Mouse (Mus musculus): ENCODE measurements around the gene Gata3. TPM values are rescaled to one million over a fixed set of nuclear protein-coding genes. Genes with fewer than 3 reads are reported as not detected.
A peak's percentile ranks its signal among the peaks of the same experiment; 100 is the strongest.

Gata3 gene
- total RNA-seq, 1 experiment from 2014 or later = 17.3 TPM

DNA sequence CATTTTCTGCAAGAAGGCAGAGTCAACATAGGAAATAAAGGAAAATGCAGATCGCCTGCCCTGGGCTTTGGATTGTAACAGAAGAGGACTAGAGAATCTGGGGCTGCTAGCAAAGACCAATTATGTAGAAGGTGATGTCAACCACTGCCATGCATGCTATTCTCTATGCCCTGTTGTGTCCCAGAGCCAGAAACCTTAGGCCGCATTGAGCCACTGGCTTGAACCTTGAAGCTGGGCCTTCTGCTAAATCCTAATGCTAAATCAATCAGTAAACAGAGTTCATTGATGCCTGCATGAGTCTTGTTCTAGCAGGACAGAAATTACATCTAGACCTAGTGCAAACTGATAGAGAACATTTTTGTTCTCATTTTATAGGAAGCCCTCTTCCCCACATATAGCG, 3.8 kb downstream of the Gata3 start:
- no peak for DNase-seq

GRCm38 (mm10) chr2:9885217-9885770, 4.5 kb downstream of the Gata3 start:
- DNase-seq = no peak

DNA sequence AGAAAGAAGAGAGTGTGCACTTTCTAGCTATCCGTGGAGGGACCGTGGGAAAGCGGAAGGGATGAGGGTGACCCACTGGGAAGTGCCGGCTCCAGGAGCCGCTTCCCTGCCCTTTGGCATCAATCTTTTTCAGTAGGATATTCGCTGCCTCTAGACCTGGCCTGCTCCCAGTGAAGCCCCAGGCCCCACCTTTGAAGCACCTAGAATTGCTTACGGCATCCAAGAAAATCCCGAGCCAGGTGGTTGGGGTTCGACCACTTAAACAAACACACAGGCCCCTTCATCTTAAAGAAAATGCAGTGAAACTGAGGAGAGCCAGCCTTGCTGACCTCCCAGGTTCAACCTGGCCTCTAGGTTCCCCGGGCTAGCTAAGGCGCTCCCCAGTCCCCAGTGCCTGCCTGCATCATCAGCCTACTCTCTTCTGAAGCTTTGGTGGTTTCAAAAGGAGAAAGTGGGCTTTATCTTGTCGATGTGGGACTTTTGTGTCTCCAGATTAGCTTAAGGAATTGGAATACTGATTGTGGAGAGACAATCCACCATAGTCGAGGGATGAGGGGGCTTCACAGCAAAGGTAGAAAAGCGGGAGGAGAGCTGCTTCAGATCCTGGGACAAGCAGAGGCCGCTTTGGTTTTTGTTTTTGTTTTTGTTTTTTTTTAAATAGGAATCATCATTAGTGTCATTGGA, 5.2 kb downstream of the Gata3 start:
- no peak for DNase-seq

DNA sequence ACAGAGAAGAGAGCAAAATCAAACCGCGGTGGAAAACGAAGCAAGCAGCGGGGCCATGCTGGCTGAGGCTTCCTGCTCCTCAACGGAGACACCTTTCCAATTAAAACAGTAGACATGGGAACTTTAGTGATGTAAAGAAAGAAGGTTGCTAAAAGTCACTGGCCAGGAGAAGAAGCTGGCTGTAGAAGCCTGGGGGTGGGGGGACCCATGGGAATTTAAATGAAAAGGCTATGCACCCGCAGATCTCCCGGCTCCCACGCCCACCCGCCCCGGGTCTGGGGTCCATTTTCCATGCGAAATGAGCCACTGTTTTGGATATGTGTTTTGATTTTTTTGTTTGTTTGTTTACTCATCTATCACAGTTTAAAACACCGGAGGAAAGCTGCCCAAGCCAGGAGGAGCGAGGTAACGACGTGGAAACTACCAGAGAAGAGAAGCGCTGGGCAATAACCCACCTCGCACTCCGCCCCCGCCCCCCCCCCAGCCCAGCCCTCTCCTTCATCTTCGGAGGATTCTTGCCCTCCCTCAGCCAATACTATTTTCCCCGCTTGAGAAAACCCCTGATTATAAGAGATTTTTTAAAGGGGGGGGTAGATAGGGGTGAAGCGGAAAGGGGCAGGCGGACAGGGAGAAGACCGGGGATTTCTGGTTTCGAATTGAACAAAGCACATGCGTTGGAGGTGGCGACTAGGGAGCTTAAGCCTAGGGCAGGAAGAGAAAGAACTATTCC, 5.9 kb downstream of the Gata3 start:
- DNase-seq = no peak

DNA sequence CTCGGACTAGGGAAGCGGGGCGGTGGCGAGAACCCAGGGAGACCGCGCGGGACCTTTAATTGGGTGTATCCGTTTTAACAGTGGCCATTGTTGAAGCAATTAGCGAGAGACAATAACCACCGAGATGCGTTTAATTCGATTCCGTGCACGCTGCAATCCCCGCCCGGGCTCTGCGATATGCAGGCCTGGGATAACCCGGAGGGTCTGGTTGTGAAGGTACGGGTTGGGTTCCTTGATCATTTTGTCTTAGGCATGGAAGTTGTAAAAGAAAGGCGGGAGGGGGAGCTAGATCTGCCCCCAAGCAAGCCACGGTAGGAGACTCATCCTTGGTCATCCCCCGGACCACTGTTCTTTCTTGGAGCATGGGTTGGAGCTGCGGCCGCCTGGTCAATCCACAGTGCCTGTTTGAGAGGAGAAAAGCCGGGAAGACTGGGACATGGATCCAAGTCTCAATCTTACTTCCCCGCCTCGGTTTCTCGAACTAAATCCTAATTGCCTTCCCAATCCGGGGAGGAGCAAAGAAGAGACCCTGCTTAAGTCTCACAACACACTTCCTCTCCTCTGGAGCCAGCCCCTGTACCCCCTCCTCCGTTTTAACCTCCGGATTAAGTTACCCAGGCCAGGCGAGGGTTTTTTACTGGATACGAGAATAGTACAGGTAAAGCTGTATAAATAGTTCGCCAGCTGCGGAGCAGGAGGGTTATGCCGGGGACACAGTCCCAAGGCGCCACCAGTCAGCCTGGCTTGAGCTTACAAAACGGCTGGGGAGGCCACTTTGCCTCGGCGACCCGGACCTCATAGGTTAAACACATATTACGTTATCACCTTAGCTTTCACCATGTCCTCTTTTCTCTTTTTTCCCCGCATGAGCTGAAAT, 6.7 kb downstream of the Gata3 start:
- peak; percentile 16 for DNase-seq

- DNase-seq = peak; percentile 38
Measured at GRCm38 (mm10) chr2:9882371-9882925, 7.4 kb downstream of the Gata3 start.

DNA sequence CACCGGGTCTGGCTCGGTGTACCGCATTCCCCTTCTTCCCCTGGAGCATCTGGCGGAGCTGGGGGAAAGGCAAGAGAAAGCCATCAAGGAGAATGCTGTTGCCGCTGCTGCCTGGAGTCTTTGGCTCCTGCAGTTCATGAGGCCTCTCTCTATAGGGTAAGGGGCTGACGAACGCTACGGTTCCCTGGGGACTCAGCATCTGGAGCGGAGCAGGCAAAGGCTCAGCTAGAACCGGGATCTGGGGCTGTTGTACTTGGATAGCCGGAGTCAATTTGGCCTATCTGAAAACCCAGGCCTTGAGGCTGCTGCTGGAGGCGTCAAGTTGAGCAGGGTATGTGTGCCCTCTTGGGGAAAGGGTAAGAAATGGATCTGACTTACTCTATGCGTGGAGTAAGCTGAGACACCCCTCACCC, 8.2 kb downstream of the Gata3 start:
- peak; percentile 17 for DNase-seq

DNA sequence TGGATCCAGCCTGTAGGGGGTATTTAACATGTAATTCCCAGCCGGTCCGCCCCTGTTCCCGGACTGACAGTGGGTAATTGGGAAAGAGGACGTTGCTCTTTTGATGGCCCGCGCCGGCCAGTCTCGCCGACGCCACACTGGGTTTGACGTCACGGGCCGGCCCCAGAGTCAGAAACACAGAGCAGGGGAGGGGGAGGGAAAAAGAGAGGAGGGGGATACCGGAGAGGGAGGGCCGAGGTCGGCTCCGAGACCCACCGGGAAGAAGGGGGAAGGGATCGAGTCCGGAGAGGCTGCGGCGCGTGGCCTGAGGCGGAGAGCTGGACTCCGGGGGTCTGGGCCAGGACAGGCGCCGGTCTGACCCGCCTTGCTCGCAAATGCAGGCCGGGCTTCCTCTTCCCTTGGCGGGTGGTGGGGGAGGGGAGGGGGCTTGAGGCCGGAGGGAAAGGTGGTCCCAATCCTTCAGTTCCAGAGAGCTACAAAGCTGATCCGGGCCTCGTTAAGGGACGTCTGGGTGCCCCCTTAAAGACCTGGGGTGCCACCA, 8.7 kb downstream of the Gata3 start, which contains the start of gene 4930412O13Rik:
Gene 4930412O13Rik (plus strand): TSS at position 202 of the 541 bp plus-strand sequence.
- DNase-seq = peak; percentile 20

DNA sequence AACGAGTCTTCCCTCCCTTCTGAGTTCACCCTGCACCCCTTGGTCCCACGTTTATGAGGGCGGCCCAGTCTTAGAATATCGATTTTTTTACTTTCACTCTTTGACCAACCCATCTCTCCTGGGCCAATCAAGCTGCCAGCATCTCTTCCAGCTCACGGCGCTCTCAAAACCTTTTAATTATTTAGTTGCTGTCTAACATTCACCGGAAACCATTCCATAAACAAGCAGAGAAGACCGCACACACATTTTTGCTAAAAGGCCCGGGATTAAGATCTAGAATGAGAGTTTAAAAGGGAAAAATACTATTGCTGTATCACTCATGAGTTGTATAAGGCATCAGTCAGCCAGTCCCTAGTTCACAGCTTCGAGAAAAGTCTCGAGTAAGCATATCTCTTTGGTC, 9.6 kb downstream of the Gata3 start:
- no peak for DNase-seq

DNA sequence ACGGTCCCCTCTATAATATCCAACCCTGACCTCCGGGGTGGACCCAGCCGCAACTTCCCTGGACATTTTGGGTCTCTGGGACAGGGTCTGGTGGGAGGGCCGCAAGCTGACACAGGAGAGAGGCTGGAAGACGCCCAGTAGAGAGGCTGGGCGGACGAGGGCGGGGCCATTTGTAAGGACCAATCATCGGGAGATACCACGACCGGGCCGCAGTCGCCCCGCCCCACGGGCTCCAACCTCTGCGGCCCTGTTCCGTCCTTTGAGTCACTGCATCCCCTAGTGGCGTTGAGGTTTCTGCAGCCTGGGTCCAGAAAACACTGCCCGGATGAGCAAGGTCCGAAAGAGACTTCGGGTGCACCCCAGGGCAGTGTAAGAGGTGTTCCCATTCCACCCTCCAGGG, 10.3 kb downstream of the Gata3 start:
- peak; percentile 96 for DNase-seq

GRCm38 (mm10) chr2:9879092-9879491, 10.7 kb downstream of the Gata3 start:
- no peak for DNase-seq

- DNase-seq = peak; percentile 45
Measured at GRCm38 (mm10) chr2:9878564-9879081, 11.2 kb downstream of the Gata3 start.

GRCm38 (mm10) chr2:9877966-9878563, 11.8 kb downstream of the Gata3 start:
- no peak for DNase-seq

DNA sequence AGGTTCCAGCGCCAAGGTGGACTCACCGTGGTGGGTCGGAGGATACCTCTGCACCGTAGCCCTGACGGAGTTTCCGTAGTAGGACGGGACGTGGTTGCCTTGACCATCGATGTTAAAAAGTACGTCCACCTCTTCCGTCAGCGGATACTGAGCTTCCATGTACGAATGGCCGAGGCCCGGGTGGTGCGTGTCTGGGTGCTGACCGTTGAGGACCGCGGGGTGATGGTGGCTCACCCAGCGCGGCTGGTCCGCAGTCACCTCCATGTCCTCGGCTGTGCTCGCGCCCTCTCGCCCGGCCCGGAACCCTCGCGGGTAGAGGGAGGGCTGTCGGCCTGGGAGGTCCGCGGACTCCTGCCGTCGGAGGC, 12.5 kb downstream of the Gata3 start:
- DNase-seq = peak; percentile 19

- no peak for DNase-seq
Measured at GRCm38 (mm10) chr2:9876621-9877325, 13.1 kb downstream of the Gata3 start.

DNA sequence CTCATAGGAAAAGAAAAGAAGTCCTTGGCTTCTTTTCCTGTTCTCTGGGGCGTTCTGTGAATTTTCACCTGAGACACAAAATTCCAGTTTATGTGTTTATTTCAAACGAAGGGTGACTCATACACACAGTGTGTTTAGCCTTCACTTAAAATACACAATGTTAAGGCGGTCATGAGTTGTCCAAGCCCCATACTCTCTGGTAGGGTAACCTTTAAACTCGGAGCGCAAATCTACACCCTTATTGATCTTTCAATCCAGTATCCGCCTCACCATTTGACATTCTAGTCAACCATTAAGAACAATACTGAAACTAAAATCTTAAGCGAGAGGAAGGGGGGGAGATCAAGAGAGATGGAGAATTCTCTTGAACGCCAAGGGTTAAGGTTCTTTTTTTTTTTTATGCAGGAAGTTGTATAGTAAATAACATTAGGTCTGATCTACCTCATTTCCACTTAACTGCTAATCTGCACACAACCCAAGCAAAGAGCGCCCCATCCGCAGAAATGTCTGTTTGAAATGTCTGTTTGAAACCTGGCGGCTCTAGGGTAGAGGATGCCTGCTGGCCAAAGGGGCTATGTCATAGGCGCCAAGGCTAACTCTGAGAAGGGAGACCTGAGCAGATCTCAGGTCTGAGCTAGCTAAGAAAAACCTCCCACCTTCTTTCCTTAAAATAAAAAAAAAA, 14.0 kb downstream of the Gata3 start:
- no peak for DNase-seq

DNA sequence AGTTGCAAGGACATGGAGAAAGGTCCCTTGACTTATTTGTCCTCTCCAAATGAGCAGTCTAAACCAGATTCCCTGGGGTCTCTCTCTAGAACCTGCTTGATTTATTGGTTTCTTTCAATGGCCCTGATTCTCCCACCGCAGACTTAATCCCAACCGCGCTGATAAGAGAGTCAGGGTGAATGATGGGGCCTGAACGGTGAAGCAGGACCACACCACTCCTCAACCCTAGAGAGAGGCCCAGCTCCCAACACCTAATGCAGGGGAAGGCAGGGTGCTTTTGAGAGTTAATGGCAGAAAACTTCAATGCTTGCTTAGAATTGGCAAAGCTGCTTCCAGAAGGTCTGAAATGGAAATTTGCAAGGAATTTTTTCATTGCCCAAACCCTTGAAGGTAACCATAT, 14.6 kb downstream of the Gata3 start:
- no peak for DNase-seq

- no peak for DNase-seq
Measured at GRCm38 (mm10) chr2:9874467-9875219, 15.2 kb downstream of the Gata3 start.

DNA sequence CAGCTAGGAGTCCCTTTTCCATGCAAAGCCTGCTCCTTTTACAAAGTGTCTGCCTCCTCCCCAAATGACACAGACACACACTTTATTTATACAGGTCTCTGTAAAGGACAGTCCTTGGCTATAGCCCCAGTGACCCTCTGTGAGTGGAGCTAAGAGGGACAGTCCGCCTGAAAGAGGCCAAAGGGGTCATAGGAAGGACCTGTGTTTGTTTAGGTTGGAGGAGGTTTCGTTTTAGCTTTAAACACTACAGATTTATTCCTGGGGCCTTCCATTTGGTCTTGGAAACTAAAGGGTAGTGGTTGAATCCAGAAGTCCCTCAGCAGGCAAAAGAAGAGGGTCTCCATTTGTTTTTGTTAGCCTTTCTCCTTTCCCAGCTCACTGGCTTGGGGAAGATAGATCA, 16.1 kb downstream of the Gata3 start:
- no peak for DNase-seq
